ENCODE assay signal across 8 mouse cellular contexts in the genomic region with DNA sequence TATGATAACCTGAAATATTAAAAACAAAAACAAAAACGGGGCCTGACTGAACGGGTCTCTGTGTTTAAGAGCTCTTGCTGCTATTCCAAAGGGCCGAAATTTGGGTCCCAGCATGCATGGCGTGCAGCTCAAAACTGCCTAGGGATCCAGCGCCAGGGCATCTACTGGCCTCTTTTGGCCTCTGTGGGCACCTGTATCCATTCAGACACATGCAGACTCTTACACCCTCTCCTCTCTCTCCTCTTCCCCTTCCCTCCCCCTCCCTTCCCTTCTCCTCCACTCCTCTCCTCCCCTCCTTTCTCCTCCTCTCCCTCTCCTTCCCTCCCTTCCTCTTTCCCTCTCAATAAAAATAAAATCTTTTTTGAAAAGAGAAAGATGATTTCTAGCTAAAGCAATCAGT. TPM values are rescaled to one million over a fixed set of nuclear protein-coding genes. Genes with fewer than 3 reads are reported as not detected.
DNase-seq lines count a peak whose midpoint lies in the region; ATAC-seq lines count a peak whose summit lies in the region.

No protein-coding gene starts in this region.

- 34% methylated on average over 5 of the region's 5 CpGs for WGBS in heart, embryonic 14.5 days
- WGBS in forebrain, embryonic 10.5 days: 25% methylated on average over 5 of the region's 5 CpGs
- WGBS in midbrain, embryonic 11.5 days: 26% methylated on average over 5 of the region's 5 CpGs

- H3K4me2 ChIP-seq in heart, embryonic 14.5 days (ENCODE audit: low read length): peak overlapping the region; percentile 59
- H3K4me2 ChIP-seq in midbrain, embryonic 11.5 days: peak overlapping the region; percentile 50

- no peaks in the 10 kb centered on the region for H3K9me3 ChIP-seq in heart, embryonic 14.5 days (ENCODE audit: control insufficient read depth, low read length)
- no peaks in the 10 kb centered on the region for H3K9me3 ChIP-seq in forebrain, embryonic 10.5 days
- no peaks in the 10 kb centered on the region for H3K9me3 ChIP-seq in midbrain, embryonic 11.5 days (ENCODE audit: control insufficient read depth, low read length)

- H3K36me3 ChIP-seq in heart, embryonic 14.5 days (ENCODE audit: control insufficient read depth, insufficient read depth, low read length): no peaks in the 10 kb centered on the region
- no peaks in the 10 kb centered on the region for H3K36me3 ChIP-seq in forebrain, embryonic 10.5 days (replicated peaks)
- H3K36me3 ChIP-seq in midbrain, embryonic 11.5 days (ENCODE audit: control insufficient read depth, insufficient read depth, low read length): no peaks in the 10 kb centered on the region

- no peak overlapping the region for H3K27ac ChIP-seq in heart, embryonic 14.5 days (replicated peaks in 1 of 2; ENCODE audit: control insufficient read depth in 1 of 2, insufficient read depth in 1 of 2, low read depth in 2 of 2, low read length in 2 of 2)
- no peak overlapping the region for H3K27ac ChIP-seq in forebrain, embryonic 10.5 days
- no peak overlapping the region for H3K27ac ChIP-seq in midbrain, embryonic 11.5 days (ENCODE audit: low read depth, low read length)

- no peak for DNase-seq in heart, adult 18-20 months
- DNase-seq in forebrain, embryonic 10.5 days (ENCODE audit: extremely low spot score, low spot score): no peak
- no peak for DNase-seq in midbrain, embryonic 11.5 days (ENCODE audit: low spot score, missing footprints)
- DNase-seq in thymus, postnatal 25 days: no peak
- DNase-seq in gastrocnemius, postnatal 4 days (ENCODE audit: low spot score in 2 of 2): no peak
- DNase-seq in kidney, adult 11 months: no peak

- no peak for ATAC-seq in heart, embryonic 14.5 days (ENCODE audit: insufficient number of reproducible peaks, insufficient read depth, low FRiP score, low read depth)
- peak; percentile 85 for ATAC-seq in cerebellum, adult (ENCODE audit: insufficient number of reproducible peaks, low FRiP score, low TSS enrichment)
- peak; percentile 75 for ATAC-seq in midbrain, embryonic 11.5 days (ENCODE audit: low FRiP score)

- peaks cover 5% of the 10 kb centered on the region; the same call in 1 of the 2 replicates for H3K27me3 ChIP-seq in heart, embryonic 14.5 days (ENCODE audit: control insufficient read depth, insufficient read depth, low read length)
- peaks cover 12% of the 10 kb centered on the region; the same call in 1 of the 2 replicates for H3K27me3 ChIP-seq in forebrain, embryonic 10.5 days (ENCODE audit: poor library complexity, severe bottlenecking)
- H3K27me3 ChIP-seq in midbrain, embryonic 11.5 days (ENCODE audit: control insufficient read depth, insufficient read depth, low read length): no peaks in the 10 kb centered on the region

- H3K4me3 ChIP-seq in heart, embryonic 14.5 days (ENCODE audit: control insufficient read depth in 1 of 2, insufficient read depth in 1 of 2, low read depth in 1 of 2, low read length in 2 of 2): peak overlapping the region in 1 of 2 experiments; percentile 13; a peak in 1 of 4 replicates
- peak overlapping the region; percentile 46 for H3K4me3 ChIP-seq in forebrain, embryonic 10.5 days
- 0 out of 2 replicates have a peak overlapping the region, but pooled peaks have one; percentile 9 for H3K4me3 ChIP-seq in midbrain, embryonic 11.5 days (ENCODE audit: low read depth, low read length)

- H3K9ac ChIP-seq in heart, embryonic 14.5 days (ENCODE audit: low read length): no peak overlapping the region
- no peak overlapping the region; the same call in 1 of the 2 replicates for H3K9ac ChIP-seq in midbrain, embryonic 11.5 days (ENCODE audit: low read length)

- H3K4me1 ChIP-seq in heart, embryonic 14.5 days (ENCODE audit: control insufficient read depth in 2 of 2, insufficient read depth in 2 of 2, low read length in 2 of 2): peaks cover 2 to 8% of the 10 kb centered on the region in 2 experiments
- H3K4me1 ChIP-seq in forebrain, embryonic 10.5 days: peaks cover 13% of the 10 kb centered on the region
- H3K4me1 ChIP-seq in midbrain, embryonic 11.5 days (ENCODE audit: control insufficient read depth, insufficient read depth, low read length): no peaks in the 10 kb centered on the region; the same call in 1 of the 2 replicates

RNA-seq across cellular contexts. Expression of a gene that starts 13.4 kb away (rescaled TPM):
- polyA plus RNA-seq in heart, embryonic 14.5 days (2014; fragmentation: Nextera tagmentation; extraction: Ambion mirVana): 0.85 and 1.1 TPM in 2 replicates
- not detected for total RNA-seq in heart, adult 18-20 months (2021)
- 6.4 and 8.3 TPM in 2 replicates for polyA plus RNA-seq in forebrain, embryonic 10.5 days (2016; fragmentation: Nextera tagmentation; extraction: Ambion mirVana)
- 28.1 and 29.1 TPM in 2 replicates for polyA plus RNA-seq in midbrain, embryonic 11.5 days (2014; fragmentation: Nextera tagmentation; extraction: Ambion mirVana)
- 1 to 10 TPM; 1.8 to 3.5 TPM for total RNA-seq in gastrocnemius, postnatal 4 days (2021)
